31 mouse cellular contexts compared by ENCODE assay signal in genomic region chr12:79175998-79176397, GRCm38 (mm10). TPM values are rescaled to one million over a fixed set of nuclear protein-coding genes. Genes with fewer than 3 reads are reported as not detected.
"Had no signal": no experiment of that assay in that cellular context is flagged by ENCODE, and none has a peak within 500 bp of the region (broad histone marks: within the 10 kb centered on the region; RNA-seq: fewer than 3 reads in every experiment).

No protein-coding gene starts in this region.

- DNase-seq: left cerebral cortex, postnatal 4 days; liver, embryonic 13.5 days; liver, postnatal 0 days; lung, adult 18-20 months; lung, adult 2 months; lung, embryonic 14.5 days; lung, postnatal 10 days; lung, postnatal 14 days; lung, postnatal 36 days; lung, postnatal 4 days; midbrain, embryonic 14.5 days had no signal

- H3K4me3 ChIP-seq: left cerebral cortex, adult 2 months; limb, embryonic 10.5 days; limb, embryonic 12.5 days; limb, embryonic 13.5 days; limb, embryonic 15.5 days; liver, embryonic 12.5 days; liver, embryonic 13.5 days; liver, embryonic 15.5 days; lung, embryonic 15.5 days; megakaryocyte, embryonic 14.5 days; midbrain, embryonic 10.5 days; midbrain, embryonic 12.5 days; midbrain, embryonic 13.5 days; midbrain, embryonic 15.5 days; myocyte; neural tube, embryonic 12.5 days had no signal

- H3K9ac ChIP-seq: limb, embryonic 12.5 days; limb, embryonic 13.5 days; limb, embryonic 15.5 days; liver, embryonic 12.5 days; liver, embryonic 13.5 days; liver, embryonic 14.5 days; liver, embryonic 15.5 days; liver, postnatal 0 days; lung, embryonic 14.5 days; lung, embryonic 15.5 days; midbrain, embryonic 12.5 days; midbrain, embryonic 13.5 days; midbrain, embryonic 15.5 days; neural tube, embryonic 12.5 days had no signal

- H3K27ac ChIP-seq: left cerebral cortex, adult 2 months; limb, embryonic 10.5 days; limb, embryonic 12.5 days; limb, embryonic 13.5 days; limb, embryonic 15.5 days; liver, embryonic 12.5 days; liver, embryonic 13.5 days; liver, embryonic 14.5 days; liver, embryonic 15.5 days; lung, embryonic 15.5 days; macrophage; midbrain, embryonic 10.5 days; midbrain, embryonic 12.5 days; midbrain, embryonic 13.5 days; midbrain, embryonic 15.5 days; neural tube, embryonic 12.5 days had no signal

- H3K27me3 ChIP-seq: limb, embryonic 12.5 days; limb, embryonic 13.5 days; limb, embryonic 15.5 days; liver, embryonic 12.5 days; liver, embryonic 13.5 days; liver, embryonic 15.5 days; lung, embryonic 15.5 days; megakaryocyte, embryonic 14.5 days; midbrain, embryonic 12.5 days; midbrain, embryonic 13.5 days; midbrain, embryonic 15.5 days; neural tube, embryonic 12.5 days had no signal

RNA-seq across cellular contexts. Expression of gene Arg2, which starts 45.4 kb away (rescaled TPM):
- total RNA-seq: megakaryocyte-erythroid progenitor cell, adult 5-6 weeks; monocyte, adult 5-6 weeks had no signal
- polyA plus RNA-seq: liver, embryonic 11.5 days; liver, embryonic 14.5 days had no signal
